Mouse (Mus musculus) lung, adult 2 months (tissue): Measurements from ENCODE around the gene Klhdc7a. TPM values are rescaled to one million over a fixed set of nuclear protein-coding genes. Genes with fewer than 3 reads are reported as not detected.

ENCODE experiments used
- DNase-seq: peaks from one replicate; pipeline ENCODE4 v3.0.0; 2022
- H3K4me1 ChIP-seq: fragments of 200-500 bp; 2 replicates; pipeline ENCODE4 v1.6.1; 2011; ENCODE audit warnings: low read length; ENCODE audit not compliant: control insufficient read depth, insufficient read depth
- H3K4me3 ChIP-seq: fragments of 200-500 bp; replicated peaks from 2 replicates; pipeline ENCODE3; 2011; ENCODE audit warnings: low read depth, mild to moderate bottlenecking, control low read depth, low read length; ENCODE audit errors: extremely low read depth
- CTCF ChIP-seq: fragments of 200-500 bp; IDR thresholded peaks from 2 replicates; pipeline ENCODE4 v1.5.1; 2011; ENCODE audit warnings: mild to moderate bottlenecking, low read length, control low read depth; ENCODE audit not compliant: insufficient read depth
- POLR2A ChIP-seq: fragments of 200-500 bp; IDR thresholded peaks from 2 replicates; pipeline ENCODE4 v1.6.1; 2011; ENCODE audit warnings: low read depth, mild to moderate bottlenecking, control low read depth, low read length, borderline replicate concordance; ENCODE audit errors: extremely low read depth
- WGBS: fragments of 180-500 bp; shearing (Covaris S2); methylation state at CpG from one replicate; pipeline ENCODE4 v1.1.7; 2018; 5-methylcytosine and 5-hydroxymethylcytosine counted together
- polyA plus RNA-seq: library from polyadenylated mRNA; depleted of rRNA; stranded (reverse); fragments of >200 nt; gene quantifications from 2 replicates; pipeline ENCODE4 v1.2.3, GENCODE M21; 2012; rRNA removed

The Klhdc7a gene
- polyA plus RNA-seq, 1 experiment, result 7.8 TPM

- WGBS, result 52% methylated on average over 18 of the region's 18 CpGs
- no peak for TF ChIP-seq CTCF
- TF ChIP-seq POLR2A, result no peak
- Histone ChIP-seq H3K4me1 (no peaks in the 10 kb centered on the region), H3K4me3 (no peak overlapping the region)
- DNase-seq, result no peak
Measured at GRCm38 (mm10) chr4:139932970-139933801, 34.6 kb downstream of the Klhdc7a start.

- no peak for DNase-seq
- H3K4me3 ChIP-seq, result no peak overlapping the region
- TF ChIP-seq POLR2A (no peak), CTCF (no peak)
- H3K4me1 ChIP-seq, result no peaks in the 10 kb centered on the region
- WGBS, result 17% methylated on average over 12 of the region's 12 CpGs
Measured at GRCm38 (mm10) chr4:139931790-139932510, 35.9 kb downstream of the Klhdc7a start.

GRCm38 (mm10) chr4:139930885-139931284, 36.9 kb downstream of the Klhdc7a start:
- H3K4me3 ChIP-seq, result no peak overlapping the region
- H3K4me1 ChIP-seq, result no peaks in the 10 kb centered on the region
- no peak for TF ChIP-seq CTCF
- no peak for TF ChIP-seq POLR2A
- no peak for DNase-seq
- 15% methylated on average over 7 of the region's 7 CpGs for WGBS

GRCm38 (mm10) chr4:139926161-139926561, 41.7 kb downstream of the Klhdc7a start:
- WGBS, result 12% methylated on average over 11 of the region's 11 CpGs
- H3K4me3 ChIP-seq, result no peak overlapping the region
- no peak for DNase-seq
- no peak for TF ChIP-seq POLR2A
- TF ChIP-seq CTCF, result no peak
- no peaks in the 10 kb centered on the region for H3K4me1 ChIP-seq

GRCm38 (mm10) chr4:139925275-139926160, 42.3 kb downstream of the Klhdc7a start:
- no peaks in the 10 kb centered on the region for H3K4me1 ChIP-seq
- no peak overlapping the region for H3K4me3 ChIP-seq
- no peak for DNase-seq
- 13% methylated on average over 34 of the region's 34 CpGs for WGBS
- TF ChIP-seq POLR2A (no peak), CTCF (no peak)

- Histone ChIP-seq H3K4me1 (no peaks in the 10 kb centered on the region), H3K4me3 (no peak overlapping the region)
- TF ChIP-seq CTCF, result no peak
- TF ChIP-seq POLR2A, result no peak
- DNase-seq, result no peak
- 63% methylated on average over 7 of the region's 7 CpGs for WGBS
Measured at GRCm38 (mm10) chr4:139916731-139917130, 51.1 kb downstream of the Klhdc7a start.

Other genes starting within 250 kb of the Klhdc7a start
- 0.06 and 0.18 TPM in 2 replicates for gene Pax7, start 134.5 kb downstream of the Klhdc7a start, polyA plus RNA-seq